Mouse (Mus musculus) heart, postnatal 10 days (tissue): ENCODE results near the gene Serpina3i. TPM values are rescaled to one million over a fixed set of nuclear protein-coding genes. Genes with fewer than 3 reads are reported as not detected.

ENCODE experiments used
- DNase-seq, 2 experiments: peaks; one replicate each; pipeline ENCODE4 v3.0.0; 2021
- intact Hi-C: fragments of 180-260 bp; cut with DNase I; formaldehyde crosslinking; loops from one replicate; pipeline ENCODE4 v1.15.1; 2025
- total RNA-seq, 2 experiments: library from RNA; stranded (reverse); gene quantifications; 2 replicates each; pipeline ENCODE4 v1.2.3; 2021

Gene Serpina3i
- total RNA-seq, 2 experiments from 2014 or later: 0.62 to 1.6 TPM

GRCm38 (mm10) chr12:104289872-104290271, 26.9 kb downstream of the Serpina3i start:
- no peak for DNase-seq
- intact Hi-C loops: no loop called here

GRCm38 (mm10) chr12:104293963-104294362, 31.0 kb downstream of the Serpina3i start:
- intact Hi-C loops: no loop called here
- no peak for DNase-seq

DNA sequence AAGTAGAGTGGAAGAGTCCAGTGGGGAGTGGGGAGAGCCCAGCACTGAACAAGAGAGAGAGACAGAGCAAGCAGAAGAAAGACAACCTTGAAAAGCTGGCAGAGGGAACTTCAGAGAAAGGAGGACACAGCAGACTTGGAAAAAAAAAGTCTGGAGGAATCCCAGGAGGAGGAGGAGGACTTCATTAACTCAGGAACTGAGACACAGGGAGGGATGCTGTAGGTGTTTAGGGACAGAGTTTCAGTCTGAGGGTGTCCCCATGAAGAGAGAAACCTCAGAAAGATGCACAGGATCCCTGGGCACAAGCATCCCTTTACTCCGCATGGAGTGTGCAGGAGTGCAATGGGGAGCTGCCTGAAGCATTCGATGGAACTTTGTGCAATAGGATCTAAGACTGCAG, 35.1 kb downstream of the Serpina3i start:
- no peak for DNase-seq
- intact Hi-C loops: no loop called here

GRCm38 (mm10) chr12:104305991-104306390, 43.1 kb downstream of the Serpina3i start:
- intact Hi-C loops: no loop called here
- no peak for DNase-seq

GRCm38 (mm10) chr12:104314253-104314652, 51.3 kb downstream of the Serpina3i start, which contains the start of gene Serpina3j:
Serpina3j (plus strand) TSS chr12:104314553.
- DNase-seq: no peak
- intact Hi-C loops: no loop called here

Other genes with a start within 250 kb of the Serpina3i start
- gene Serpina9, start 249.4 kb upstream of the Serpina3i start, total RNA-seq: not detected
- not detected for gene Serpina12, start 218.7 kb upstream of the Serpina3i start, total RNA-seq
- gene Serpina5, start 162.0 kb upstream of the Serpina3i start, total RNA-seq: not detected
- not detected for gene Serpina3a, start 150.4 kb upstream of the Serpina3i start, total RNA-seq
- gene Serpina3b, start 135.1 kb upstream of the Serpina3i start, total RNA-seq: not detected
- gene Serpina3c, start 109.3 kb upstream of the Serpina3i start, total RNA-seq: under 1 TPM; 0.22 to 0.45 TPM
- not detected for gene Serpina3f, start 48.6 kb upstream of the Serpina3i start, total RNA-seq
- 1 to 10 TPM in 1 of 2 experiments, under 1 TPM in 1; 0.62 to 1.1 TPM for gene Serpina3g, start 26.9 kb upstream of the Serpina3i start, total RNA-seq
- not detected for gene Serpina3j, start 51.4 kb downstream of the Serpina3i start, total RNA-seq
- gene Serpina3k, start 75.4 kb downstream of the Serpina3i start, total RNA-seq: not detected
- gene Serpina3m, start 75.4 kb downstream of the Serpina3i start, total RNA-seq: not detected
- gene Serpina3n, start 143.6 kb downstream of the Serpina3i start, total RNA-seq: 1 to 10 TPM in 1 of 2 experiments, under 1 TPM in 1; 0.84 to 2.4 TPM
- under 1 TPM; 0.20 to 0.34 TPM for gene Gsc, start 210.2 kb downstream of the Serpina3i start, total RNA-seq